ENCODE assay signal across 8 mouse cellular contexts in genomic region chr5:144254122-144254810, GRCm38 (mm10). TPM values are rescaled to one million over a fixed set of nuclear protein-coding genes. Genes with fewer than 3 reads are reported as not detected.
DNase-seq lines count a peak whose midpoint lies in the region; ATAC-seq and TF ChIP-seq lines count a peak whose summit lies in the region.

No protein-coding gene starts in this region.

- no peak for TF ChIP-seq POLR2A in limb, embryonic 14.5 days (IDR thresholded peaks at IDR 0.05; ENCODE audit: borderline replicate concordance, extremely low read depth, insufficient read depth, insufficient read length)

- peak; percentile 36 for ATAC-seq in activated CD4-positive, CD25-positive, alpha-beta regulatory T cell, adult 4 months
- peak; percentile 12; the same call in 1 of the 2 replicates for ATAC-seq in forebrain, embryonic 13.5 days
- peak; percentile 30 for ATAC-seq in hindbrain, embryonic 11.5 days (ENCODE audit: low FRiP score)
- peak; percentile 9; the same call in 1 of the 2 replicates for ATAC-seq in limb, embryonic 14.5 days (ENCODE audit: low FRiP score, low read depth)
- ATAC-seq in midbrain, embryonic 14.5 days (ENCODE audit: low FRiP score, low TSS enrichment): no peak

- peaks cover 5% of the 10 kb centered on the region; the same call in 1 of the 2 replicates for H3K9me3 ChIP-seq in forebrain, embryonic 13.5 days (replicated peaks)
- no peaks in the 10 kb centered on the region; the same call in 1 of the 2 replicates for H3K9me3 ChIP-seq in hindbrain, embryonic 11.5 days (ENCODE audit: control insufficient read depth, low read length)
- no peaks in the 10 kb centered on the region for H3K9me3 ChIP-seq in limb, embryonic 14.5 days (ENCODE audit: control insufficient read depth, low read length)
- H3K9me3 ChIP-seq in midbrain, embryonic 14.5 days (ENCODE audit: control insufficient read depth, low read length): no peaks in the 10 kb centered on the region

- H3K27me3 ChIP-seq in forebrain, embryonic 13.5 days: no peaks in the 10 kb centered on the region
- no peaks in the 10 kb centered on the region for H3K27me3 ChIP-seq in hindbrain, embryonic 11.5 days (ENCODE audit: control insufficient read depth, insufficient read depth, low read length)
- H3K27me3 ChIP-seq in limb, embryonic 14.5 days (ENCODE audit: control insufficient read depth, insufficient read depth, low read length): no peaks in the 10 kb centered on the region
- H3K27me3 ChIP-seq in midbrain, embryonic 14.5 days (ENCODE audit: control insufficient read depth, insufficient read depth, low read length): no peaks in the 10 kb centered on the region

- H3K4me2 ChIP-seq in forebrain, embryonic 13.5 days: peak overlapping the region; percentile 83
- peak overlapping the region; percentile 76 for H3K4me2 ChIP-seq in hindbrain, embryonic 11.5 days (replicated peaks; ENCODE audit: low read depth, low read length)
- H3K4me2 ChIP-seq in limb, embryonic 14.5 days (replicated peaks; ENCODE audit: low read depth, low read length, severe bottlenecking): peak overlapping the region; percentile 75
- H3K4me2 ChIP-seq in midbrain, embryonic 14.5 days (ENCODE audit: low read length): peak overlapping the region; percentile 84

- peaks cover 39% of the 10 kb centered on the region for H3K4me1 ChIP-seq in forebrain, embryonic 13.5 days
- H3K4me1 ChIP-seq in hindbrain, embryonic 11.5 days (replicated peaks; ENCODE audit: control insufficient read depth, insufficient read depth, low read length): peaks cover 16% of the 10 kb centered on the region
- peaks cover 36% of the 10 kb centered on the region for H3K4me1 ChIP-seq in limb, embryonic 14.5 days (ENCODE audit: control insufficient read depth, insufficient read depth, low read length)
- H3K4me1 ChIP-seq in midbrain, embryonic 14.5 days (ENCODE audit: control insufficient read depth, insufficient read depth, low read length): peaks cover 30% of the 10 kb centered on the region

- H3K27ac ChIP-seq in forebrain, embryonic 13.5 days: no peak overlapping the region
- no peak overlapping the region for H3K27ac ChIP-seq in hindbrain, embryonic 11.5 days (ENCODE audit: low read depth, low read length)
- H3K27ac ChIP-seq in limb, embryonic 14.5 days (replicated peaks; ENCODE audit: low read depth, low read length): no peak overlapping the region
- H3K27ac ChIP-seq in midbrain, embryonic 14.5 days (replicated peaks; ENCODE audit: low read depth, low read length): no peak overlapping the region

- H3K9ac ChIP-seq in forebrain, embryonic 13.5 days: 0 out of 2 replicates have a peak overlapping the region, but pooled peaks have one; percentile 96
- H3K9ac ChIP-seq in hindbrain, embryonic 11.5 days (ENCODE audit: low read depth, low read length): peak overlapping the region; percentile 20; the same call in 1 of the 2 replicates
- H3K9ac ChIP-seq in limb, embryonic 14.5 days (ENCODE audit: low read depth, low read length, severe bottlenecking): no peak overlapping the region
- no peak overlapping the region for H3K9ac ChIP-seq in midbrain, embryonic 14.5 days (replicated peaks; ENCODE audit: low read length)

- H3K4me3 ChIP-seq in forebrain, embryonic 13.5 days: peak overlapping the region; percentile 98
- peak overlapping the region; percentile 98 for H3K4me3 ChIP-seq in hindbrain, embryonic 11.5 days (ENCODE audit: low read depth, low read length)
- peak overlapping the region; percentile 95 for H3K4me3 ChIP-seq in limb, embryonic 14.5 days (replicated peaks; ENCODE audit: low read length)
- peak overlapping the region; percentile 99 for H3K4me3 ChIP-seq in midbrain, embryonic 14.5 days (replicated peaks; ENCODE audit: low read depth, low read length)

- H3K36me3 ChIP-seq in forebrain, embryonic 13.5 days (ENCODE audit: poor library complexity, severe bottlenecking): peaks cover 10% of the 10 kb centered on the region
- H3K36me3 ChIP-seq in hindbrain, embryonic 11.5 days (ENCODE audit: control insufficient read depth, insufficient read depth, low read length): no peaks in the 10 kb centered on the region
- peaks cover 4% of the 10 kb centered on the region; the same call in 1 of the 2 replicates for H3K36me3 ChIP-seq in limb, embryonic 14.5 days (ENCODE audit: control insufficient read depth, insufficient read depth, low read length)
- H3K36me3 ChIP-seq in midbrain, embryonic 14.5 days (ENCODE audit: control insufficient read depth, insufficient read depth, low read length): peaks cover 8% of the 10 kb centered on the region; the same call in 1 of the 2 replicates

- 57% methylated on average over 16 of the region's 16 CpGs for WGBS in forebrain, embryonic 13.5 days
- WGBS in hindbrain, embryonic 11.5 days: 62% methylated on average over 16 of the region's 16 CpGs
- 53% methylated on average over 16 of the region's 16 CpGs for WGBS in limb, embryonic 14.5 days
- WGBS in midbrain, embryonic 14.5 days: 61% methylated on average over 16 of the region's 16 CpGs

- DNase-seq in CD4-positive, CD25-positive, alpha-beta regulatory T cell, adult 2 months (ENCODE audit: low read depth, low spot score): peak; percentile 66
- DNase-seq in hindbrain, embryonic 11.5 days (ENCODE audit: low spot score): no peak
- DNase-seq in limb, embryonic 14.5 days (ENCODE audit: low spot score): no peak
- no peak for DNase-seq in midbrain, embryonic 14.5 days
- peak; percentile 76 for DNase-seq in testis, postnatal 14 days (ENCODE audit: low spot score)
- no peak for DNase-seq in c-Kit-positive CD71-positive TER-119-positive erythroid progenitor cells, embryonic 14.5 days (ENCODE audit: low spot score)

RNA-seq across cellular contexts. Expression of gene Bri3, which starts 10.0 kb away (rescaled TPM):
- polyA plus RNA-seq in activated CD4-positive, CD25-positive, alpha-beta regulatory T cell, adult 4 months (2017; shearing (Covaris generic)): 1 to 10 TPM; 2.5 to 4.7 TPM
- 117 and 128 TPM in 2 replicates for polyA plus RNA-seq in forebrain, embryonic 13.5 days (2015; fragmentation: Nextera tagmentation; extraction: Ambion mirVana)
- polyA plus RNA-seq in hindbrain, embryonic 11.5 days (2014; fragmentation: Nextera tagmentation; extraction: Ambion mirVana): 125 and 126 TPM in 2 replicates
- 90.6 and 107 TPM in 2 replicates for polyA plus RNA-seq in limb, embryonic 14.5 days (2012; rRNA removed)
- polyA plus RNA-seq in limb, embryonic 14.5 days (2014; fragmentation: Nextera tagmentation; extraction: Ambion mirVana): 119 and 131 TPM in 2 replicates
- 125 and 144 TPM in 2 replicates for polyA plus RNA-seq in midbrain, embryonic 14.5 days (2014; fragmentation: Nextera tagmentation; extraction: Ambion mirVana)

RNA-seq across cellular contexts. Expression of gene Tecpr1, which starts 30.9 kb away (rescaled TPM):
- 10 to 100 TPM; 68.3 to 97.8 TPM for polyA plus RNA-seq in activated CD4-positive, CD25-positive, alpha-beta regulatory T cell, adult 4 months (2017; shearing (Covaris generic))
- polyA plus RNA-seq in forebrain, embryonic 13.5 days (2015; fragmentation: Nextera tagmentation; extraction: Ambion mirVana): 37.9 and 39.7 TPM in 2 replicates
- 13.3 and 16.6 TPM in 2 replicates for polyA plus RNA-seq in hindbrain, embryonic 11.5 days (2014; fragmentation: Nextera tagmentation; extraction: Ambion mirVana)
- polyA plus RNA-seq in limb, embryonic 14.5 days (2012; rRNA removed): 34.7 and 39.7 TPM in 2 replicates
- polyA plus RNA-seq in limb, embryonic 14.5 days (2014; fragmentation: Nextera tagmentation; extraction: Ambion mirVana): 18.6 and 21.2 TPM in 2 replicates
- 35.3 and 36.8 TPM in 2 replicates for polyA plus RNA-seq in midbrain, embryonic 14.5 days (2014; fragmentation: Nextera tagmentation; extraction: Ambion mirVana)

Comparison
In these comparisons a context has a peak if more than half of its experiments do, and no peak if none do; other contexts are left out.
1. DNase-seq: peak in CD4-positive, CD25-positive, alpha-beta regulatory T cell, adult 2 months (single experiment) and testis, postnatal 14 days (single experiment); none in hindbrain, embryonic 11.5 days (single experiment), limb, embryonic 14.5 days (single experiment), midbrain, embryonic 14.5 days (single experiment) and c-Kit-positive CD71-positive TER-119-positive erythroid progenitor cells, embryonic 14.5 days (single experiment).
2. H3K9ac ChIP-seq: peak in forebrain, embryonic 13.5 days (single experiment) and hindbrain, embryonic 11.5 days (single experiment); none in limb, embryonic 14.5 days (single experiment) and midbrain, embryonic 14.5 days (single experiment).
3. RNA of gene Bri3, which starts 10.0 kb away (polyA plus RNA-seq): 117 to 128 TPM in forebrain, embryonic 13.5 days, 125 to 126 TPM in hindbrain, embryonic 11.5 days, 125 to 144 TPM in midbrain, embryonic 14.5 days and 90.6 to 131 TPM in limb, embryonic 14.5 days; 2.5 to 4.7 TPM in activated CD4-positive, CD25-positive, alpha-beta regulatory T cell, adult 4 months; every median in the first group is over 10 times any median in the second.
4. Peak in every context shown above with its lines, with median percentiles within 50 percentile points of each other: H3K4me2 ChIP-seq and H3K4me3 ChIP-seq.